Mouse (Mus musculus) c-Kit-negative CD71-positive TER-119-positive erythroid progenitor cells, embryonic 14.5 days (primary cell): Measurements from ENCODE around the gene Dbndd2.
A peak's percentile ranks its signal among the peaks of the same experiment; 100 is the strongest.

Source experiments
- DNase-seq: peaks from one replicate; pipeline ENCODE4 v3.0.0-alpha.2; 2013; ENCODE audit warnings: low read depth, low spot score

The Dbndd2 gene

DNA sequence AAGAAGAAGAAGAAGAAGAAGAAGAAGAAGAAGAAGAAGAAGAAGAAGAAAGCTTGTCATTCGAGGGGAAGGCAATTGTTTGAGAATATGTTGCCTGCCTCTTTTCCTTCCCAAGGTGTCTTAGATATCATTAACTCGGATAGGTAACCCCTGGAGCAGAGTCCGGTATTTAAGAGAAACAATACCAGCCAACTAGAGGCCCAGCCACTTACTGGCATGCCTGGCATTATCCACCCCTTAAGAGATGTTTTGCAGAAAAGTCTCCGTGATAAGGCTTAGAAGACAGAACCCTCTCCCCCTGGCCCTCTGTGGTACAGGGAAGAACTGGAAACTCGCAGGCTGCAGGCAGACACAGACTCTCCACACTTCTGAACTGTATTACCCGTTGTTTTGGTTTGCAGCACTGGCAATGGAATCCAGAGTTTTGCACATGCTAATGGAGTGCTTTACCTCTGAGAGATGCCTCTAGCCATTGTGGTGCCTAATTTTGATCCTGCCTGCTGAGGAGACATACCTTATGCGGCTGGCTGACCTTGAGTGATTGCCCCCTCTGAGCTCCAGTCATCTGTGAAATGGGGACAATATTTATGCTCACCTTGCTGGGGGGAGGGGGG lies 31.9 kb upstream of the Dbndd2 start:
- DNase-seq, result no peak

DNA sequence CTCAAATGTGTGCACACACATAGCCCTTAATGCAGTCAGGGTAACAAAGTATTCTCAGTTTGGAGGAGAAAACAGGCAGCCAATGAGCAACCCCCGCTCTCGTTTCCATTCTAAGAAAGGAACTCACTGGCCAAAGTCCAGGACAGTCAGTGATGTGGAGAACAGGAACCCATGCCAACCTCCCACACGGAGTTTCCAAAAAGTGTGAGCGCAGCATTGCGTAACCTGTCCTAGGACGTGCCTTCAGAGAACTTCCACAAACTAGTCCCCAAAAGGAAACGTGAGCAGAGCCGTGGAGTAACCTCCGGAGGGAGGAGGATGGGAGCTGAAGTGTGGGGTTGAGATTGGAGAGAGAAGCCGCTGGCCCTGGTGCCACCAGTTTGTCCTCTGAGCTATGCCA lies 31.1 kb upstream of the Dbndd2 start:
- no peak for DNase-seq

DNA sequence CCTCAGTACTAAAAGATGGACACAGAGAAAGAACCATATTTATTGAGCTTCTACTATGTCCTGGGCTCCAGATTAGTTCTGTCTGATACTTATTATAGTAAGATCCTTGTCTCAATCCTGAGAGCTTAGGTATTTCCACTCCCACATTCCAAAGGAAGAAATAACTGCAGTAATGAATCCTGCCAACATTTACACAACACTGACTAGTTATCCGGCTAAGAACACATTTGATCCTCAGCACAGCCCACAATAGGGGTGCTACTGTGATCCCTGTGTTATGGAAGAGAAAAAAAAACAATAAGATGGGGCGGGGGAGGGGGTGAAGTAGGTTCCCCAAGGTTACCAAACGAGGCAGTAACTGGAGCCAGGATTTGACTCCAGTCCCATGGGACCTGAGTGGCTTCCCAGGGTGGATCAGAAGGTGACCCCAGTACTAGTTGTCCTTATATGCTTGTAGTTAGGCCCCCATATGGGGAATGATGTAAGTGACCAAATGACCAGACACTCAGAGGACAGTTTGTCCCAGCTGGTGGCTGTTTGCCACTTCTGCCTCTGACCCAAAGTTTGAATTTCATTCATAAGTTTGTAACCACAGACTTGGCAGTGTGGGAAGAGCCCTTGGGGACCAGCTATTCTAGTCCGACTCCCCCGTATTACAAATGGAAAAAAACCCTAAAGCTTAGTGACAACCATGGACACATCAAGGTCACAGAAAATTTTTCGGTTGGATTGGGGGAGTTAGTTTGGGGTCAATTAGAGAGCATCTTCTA lies 30.3 kb upstream of the Dbndd2 start:
- DNase-seq, result no peak

DNA sequence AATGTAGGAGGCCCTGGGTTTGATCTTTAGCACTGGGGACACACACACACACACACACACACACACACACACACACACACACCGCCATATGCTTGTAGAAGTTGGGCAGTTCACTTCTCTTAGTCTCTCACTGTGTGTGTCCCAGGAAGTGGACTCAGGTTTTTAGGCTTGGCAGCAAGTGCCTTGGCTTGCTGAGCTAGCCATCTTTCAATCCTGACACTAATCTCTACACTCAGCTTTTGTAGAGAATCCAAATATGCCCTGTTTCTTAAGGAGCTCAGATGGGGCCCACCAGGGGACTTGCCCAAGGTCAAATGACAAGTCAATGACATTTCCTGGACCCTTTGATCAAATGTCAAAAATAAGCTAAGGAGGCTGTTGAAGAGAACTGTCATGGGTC lies 29.5 kb upstream of the Dbndd2 start:
- DNase-seq, result no peak

DNA sequence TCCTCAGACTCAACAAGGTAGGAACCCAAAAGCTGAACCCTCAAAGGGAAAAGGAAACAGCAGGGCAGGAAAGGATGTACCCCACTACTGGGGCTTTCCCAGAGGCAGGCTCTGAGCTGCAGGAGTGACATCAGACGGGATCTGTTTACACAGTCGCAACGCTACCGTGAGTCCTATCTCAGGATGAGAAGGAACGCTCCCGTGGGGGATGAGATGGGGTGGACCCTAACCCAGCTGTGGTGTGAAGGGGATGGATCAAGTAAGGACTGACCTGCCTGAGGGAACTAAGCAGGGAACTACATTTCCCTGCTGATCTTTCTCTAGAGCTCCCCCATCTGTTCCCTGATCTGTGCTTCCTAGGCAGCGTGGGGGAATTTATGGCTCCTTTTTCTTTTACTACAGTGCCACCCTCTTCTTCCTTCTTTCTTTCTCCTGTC lies 29.0 kb upstream of the Dbndd2 start, which contains the start of gene Sys1:
Gene Sys1, plus strand, starts transcription at position 101 of the 437 bp plus-strand sequence.
- DNase-seq, result no peak

DNA sequence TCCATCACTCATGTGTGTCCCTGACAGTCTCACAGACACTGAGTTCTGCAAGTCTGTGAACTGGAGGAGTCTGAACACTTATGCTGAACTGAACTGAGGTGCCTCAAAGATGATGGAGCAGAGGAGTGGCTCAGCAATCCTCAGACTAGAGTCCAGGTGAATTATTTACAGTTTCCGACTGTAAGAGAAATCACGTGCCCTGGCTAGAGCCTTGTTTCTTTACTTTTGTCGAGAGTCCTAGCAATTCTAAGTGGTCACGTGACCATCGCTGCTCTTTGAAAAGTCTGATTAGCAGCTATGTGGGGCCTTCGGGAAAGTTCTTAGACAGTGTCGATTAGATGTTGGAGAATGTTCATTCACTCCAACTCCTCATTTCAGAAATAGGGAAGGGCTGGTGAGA lies 28.0 kb upstream of the Dbndd2 start:
- no peak for DNase-seq

DNA sequence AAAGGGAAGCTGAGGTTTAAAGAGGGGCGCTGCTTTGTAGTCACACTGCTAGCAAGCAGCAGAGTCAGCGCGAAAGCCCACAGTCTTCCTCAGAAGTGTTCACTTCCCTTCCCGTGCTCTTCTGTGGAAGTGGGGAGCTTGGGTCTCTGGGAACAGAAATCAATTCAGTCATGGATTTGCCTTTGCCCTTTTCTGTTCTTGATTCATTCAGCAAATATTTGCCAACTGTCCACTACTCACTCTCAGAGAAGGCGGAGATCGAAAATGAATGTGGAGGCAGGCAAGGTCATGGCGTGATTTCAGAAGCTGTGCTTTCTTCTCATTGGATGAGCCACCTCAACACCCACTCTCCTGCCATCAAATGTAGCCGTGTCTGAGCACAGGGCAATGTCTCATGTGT lies 27.4 kb upstream of the Dbndd2 start:
- no peak for DNase-seq

DNA sequence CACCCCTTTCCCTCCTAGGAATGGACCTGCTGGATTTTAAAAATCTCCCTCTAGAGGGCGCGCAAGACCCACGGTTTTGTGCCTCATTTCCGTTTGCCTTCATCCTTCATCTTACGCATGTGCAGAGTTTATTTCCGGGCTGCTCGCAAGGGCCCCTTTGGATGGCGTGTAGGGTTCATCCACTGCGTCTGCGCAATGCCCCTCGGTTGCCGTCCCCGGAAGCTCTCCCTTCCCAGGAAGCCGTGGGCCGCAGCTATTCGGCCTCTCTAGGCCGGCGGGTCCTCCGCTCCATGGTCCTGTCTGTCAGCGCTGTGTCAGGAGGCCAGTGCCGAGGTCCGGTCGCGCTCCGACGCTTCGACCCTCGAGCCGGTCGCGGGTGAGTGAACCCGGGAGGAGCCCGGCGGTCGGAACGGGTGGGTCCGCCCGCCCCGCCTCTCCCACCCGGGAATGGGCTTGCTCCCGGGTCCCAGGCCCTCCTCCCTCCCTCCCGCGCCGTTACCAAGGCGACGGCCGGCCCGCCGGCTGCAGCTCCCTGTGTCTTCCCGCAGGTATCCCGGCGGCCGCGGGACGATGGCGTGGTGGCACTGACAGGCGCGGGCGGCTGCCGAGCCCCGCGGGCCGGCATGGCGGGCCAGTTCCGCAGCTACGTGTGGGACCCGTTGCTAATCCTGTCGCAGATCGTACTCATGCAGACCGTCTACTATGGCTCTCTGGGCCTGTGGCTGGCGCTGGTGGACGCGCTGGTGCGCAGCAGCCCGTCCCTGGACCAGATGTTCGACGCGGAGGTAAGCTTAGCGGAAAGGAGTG lies 25.0 kb upstream of the Dbndd2 start, which contains the start of gene Gm20458:
Gene Gm20458, plus strand, starts transcription at position 223 of the 807 bp plus-strand sequence.
- peak; percentile 77 for DNase-seq

DNA sequence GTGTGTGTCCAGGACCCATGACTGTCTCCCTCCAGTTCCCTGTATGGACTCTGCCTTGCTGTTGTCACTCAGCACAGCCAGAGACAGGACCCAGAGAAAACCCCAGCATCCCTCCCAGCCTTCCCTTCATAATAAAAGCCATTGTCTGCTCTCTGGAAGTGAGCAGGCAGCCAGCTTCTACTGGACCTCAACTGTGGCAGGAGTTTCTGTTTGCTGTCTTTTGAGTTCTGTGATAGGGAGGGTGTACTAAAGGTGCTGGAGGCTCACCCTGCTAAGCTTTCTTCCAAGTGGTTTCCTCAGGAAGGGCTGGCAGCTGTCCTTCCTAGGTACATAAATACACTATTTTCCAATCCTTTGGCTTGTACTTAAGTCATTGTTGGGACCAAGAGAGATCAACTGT lies 20.7 kb upstream of the Dbndd2 start:
- no peak for DNase-seq

DNA sequence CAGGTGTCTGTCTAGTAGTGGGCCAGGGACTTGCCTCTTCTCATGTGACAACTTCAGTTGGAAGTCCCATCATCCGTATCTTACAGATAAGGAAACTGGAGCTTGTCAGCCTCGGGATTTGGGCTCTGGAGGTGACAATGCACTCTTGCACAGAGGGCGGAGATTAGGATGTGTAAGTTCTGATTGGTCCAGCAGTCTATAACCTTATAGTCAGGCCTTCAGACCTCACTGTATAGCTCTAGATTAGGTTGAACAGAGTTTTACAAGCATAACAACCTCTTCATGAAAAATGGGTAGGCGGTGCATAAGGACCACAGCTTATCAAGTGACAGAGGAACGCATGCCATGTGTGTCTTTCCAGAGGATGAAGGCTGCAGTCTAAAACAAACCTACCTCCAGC lies 19.1 kb upstream of the Dbndd2 start:
- no peak for DNase-seq

DNA sequence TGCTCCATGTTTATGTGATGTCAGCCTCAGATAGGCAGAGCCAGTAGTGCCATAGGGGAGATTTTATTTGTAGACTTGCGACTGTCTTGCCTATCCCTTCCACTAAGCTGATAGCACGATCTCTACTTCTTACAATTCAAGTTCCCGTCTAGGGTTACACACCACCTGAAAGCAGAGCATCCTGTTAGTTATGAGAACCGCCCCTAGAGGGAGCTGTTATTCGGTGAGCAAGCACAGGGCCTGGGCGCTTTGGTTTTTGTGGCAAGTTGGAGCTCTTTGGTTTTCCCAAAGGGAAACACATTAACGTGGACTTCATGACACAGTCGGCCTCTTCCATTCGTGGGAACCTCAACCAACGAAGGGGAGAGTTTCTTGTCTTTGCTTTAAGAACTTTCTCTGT lies 15.7 kb upstream of the Dbndd2 start:
- DNase-seq, result peak; percentile 22

DNA sequence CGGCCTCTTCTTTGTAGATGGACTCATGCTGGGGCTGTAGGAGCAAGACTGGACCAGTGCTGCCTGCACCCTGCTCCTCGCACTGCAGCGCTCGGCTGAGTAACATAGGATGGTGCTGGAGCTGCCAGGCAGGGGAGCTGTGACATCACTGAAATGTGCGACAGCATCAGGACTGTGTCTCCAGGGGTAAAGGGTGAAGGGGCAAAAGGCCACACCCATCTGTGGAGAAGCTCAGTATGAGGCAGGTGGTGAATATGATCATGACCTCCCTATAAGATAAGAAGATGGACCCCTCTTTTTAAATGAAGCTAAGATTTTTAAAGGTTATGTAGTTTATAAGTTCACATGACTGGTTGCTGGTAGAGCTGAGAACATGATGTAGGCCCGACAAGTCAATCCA lies 12.3 kb upstream of the Dbndd2 start, which contains the start of gene Trp53tg5:
Gene Trp53tg5, minus strand, starts transcription at position 101 of the 400 bp plus-strand sequence.
- DNase-seq, result no peak

DNA sequence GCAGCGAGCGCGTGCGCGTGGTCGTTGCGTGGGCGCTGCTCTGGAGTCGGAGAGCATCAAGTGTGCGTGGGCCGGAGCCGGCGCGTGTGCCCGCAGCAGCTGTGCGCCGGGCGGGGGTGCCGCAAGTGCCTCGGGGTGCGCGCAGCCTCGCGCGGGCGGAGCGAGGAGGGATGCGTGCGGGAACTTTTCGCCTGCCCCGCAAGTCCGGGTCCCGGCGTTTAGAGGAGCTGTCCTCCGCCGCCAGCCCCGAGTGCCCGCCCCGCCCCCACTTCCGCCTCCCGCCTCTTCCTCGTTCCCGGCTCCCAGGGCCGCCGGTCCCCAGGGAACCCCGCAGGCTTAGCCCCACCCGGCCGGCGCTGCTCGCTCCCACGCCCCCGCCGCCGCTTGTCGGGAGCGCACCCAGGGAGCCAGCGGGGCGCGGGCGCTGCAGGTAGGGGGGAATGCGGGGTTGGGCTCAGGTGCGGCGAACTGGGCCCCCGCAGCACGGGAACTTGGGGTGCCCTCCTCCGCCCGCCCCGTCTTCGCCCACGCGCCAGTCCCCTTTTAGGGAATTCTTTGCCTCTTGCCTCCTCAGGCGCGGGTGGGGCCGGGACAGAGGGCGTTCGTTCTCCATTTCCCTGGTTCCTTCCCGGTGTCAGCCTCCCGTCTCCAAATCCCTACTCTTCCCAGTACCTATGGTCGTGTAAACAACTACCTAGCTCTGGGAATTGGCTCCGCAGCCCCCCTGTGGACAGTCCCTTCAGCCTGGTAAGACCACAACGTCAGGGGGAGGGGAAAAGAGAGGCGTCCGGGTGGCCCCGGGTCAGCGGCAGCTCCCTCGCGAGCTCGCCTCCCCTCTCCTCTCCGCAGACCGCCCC lies 580 bp downstream of the Dbndd2 start:
- no peak for DNase-seq

DNA sequence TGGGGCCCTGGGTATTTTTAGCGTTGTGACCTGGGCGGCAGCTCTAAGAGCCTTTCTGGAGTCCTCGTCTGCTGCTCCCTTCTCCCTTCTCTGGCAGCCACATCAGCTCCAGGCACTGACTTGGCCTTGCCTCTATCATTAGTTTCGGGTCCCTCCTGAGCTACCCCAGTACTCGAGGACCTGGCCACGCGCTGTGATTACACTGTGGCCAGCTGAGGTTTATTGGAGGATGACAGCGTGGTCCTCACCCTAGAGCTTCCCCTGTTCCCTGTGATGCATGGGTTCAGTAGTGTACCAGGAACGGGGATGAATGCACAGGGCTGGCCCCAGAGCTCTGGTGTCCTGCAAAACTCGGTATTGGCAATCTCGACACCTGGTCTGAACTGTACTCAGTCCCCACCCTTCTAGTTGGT lies 1.2 kb downstream of the Dbndd2 start:
- no peak for DNase-seq

DNA sequence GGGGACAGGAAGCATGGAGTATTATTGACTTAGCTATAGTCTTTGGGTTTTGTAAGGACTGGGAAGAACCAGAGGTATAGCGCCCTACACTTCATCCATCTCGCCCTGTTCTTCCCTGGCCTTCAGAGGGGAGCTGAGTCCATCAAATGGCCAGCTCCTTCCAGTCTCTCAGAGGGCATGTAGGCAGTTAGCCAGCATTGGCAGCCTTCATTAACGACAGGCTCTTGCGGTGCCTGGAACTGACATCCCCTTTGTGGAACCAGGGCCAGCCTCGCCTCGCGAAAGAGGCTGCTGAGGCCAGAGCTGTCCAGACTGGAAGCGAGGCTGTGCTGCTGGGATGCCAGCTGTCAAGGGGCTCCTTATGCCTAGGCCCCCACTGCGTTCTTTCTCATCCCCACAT lies 1.9 kb downstream of the Dbndd2 start:
- DNase-seq, result no peak

DNA sequence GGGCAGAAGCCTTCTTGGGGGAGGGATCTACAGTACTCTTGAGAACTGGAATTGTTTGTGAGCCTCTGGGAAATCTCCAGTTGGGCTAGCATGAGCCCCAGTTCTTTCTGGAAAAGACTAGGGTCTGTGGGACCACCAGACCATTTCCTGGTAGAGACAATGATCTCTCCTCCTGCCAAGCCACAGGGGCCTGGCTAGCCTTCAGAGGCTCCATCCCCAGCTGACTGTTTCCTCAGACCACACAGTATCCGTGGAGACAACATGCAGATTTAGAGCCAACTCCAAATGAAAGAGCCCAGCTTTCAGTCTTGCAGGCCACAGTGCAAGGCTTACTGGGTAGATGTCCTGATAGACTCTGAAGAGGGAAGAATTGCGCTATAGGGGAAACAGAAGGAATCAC lies 8.2 kb downstream of the Dbndd2 start:
- no peak for DNase-seq

DNA sequence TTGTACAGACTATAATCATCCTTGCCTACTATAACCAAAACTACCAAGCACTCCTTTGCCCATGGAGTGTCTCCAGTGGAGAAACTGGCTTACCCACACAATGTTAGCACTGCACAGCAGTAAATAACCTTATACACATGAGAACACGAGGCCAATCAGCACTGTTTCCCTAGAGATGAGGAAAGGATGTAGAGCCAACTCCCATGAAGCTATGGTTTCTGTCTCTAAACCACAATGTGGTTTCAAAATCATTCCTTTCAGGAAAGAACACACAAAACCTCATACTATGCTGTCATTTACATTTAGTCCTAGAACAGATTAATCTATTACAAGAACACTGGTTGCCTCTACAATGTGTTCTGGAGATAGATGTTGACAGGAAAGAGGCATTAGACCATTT lies 10.4 kb downstream of the Dbndd2 start:
- DNase-seq, result no peak

DNA sequence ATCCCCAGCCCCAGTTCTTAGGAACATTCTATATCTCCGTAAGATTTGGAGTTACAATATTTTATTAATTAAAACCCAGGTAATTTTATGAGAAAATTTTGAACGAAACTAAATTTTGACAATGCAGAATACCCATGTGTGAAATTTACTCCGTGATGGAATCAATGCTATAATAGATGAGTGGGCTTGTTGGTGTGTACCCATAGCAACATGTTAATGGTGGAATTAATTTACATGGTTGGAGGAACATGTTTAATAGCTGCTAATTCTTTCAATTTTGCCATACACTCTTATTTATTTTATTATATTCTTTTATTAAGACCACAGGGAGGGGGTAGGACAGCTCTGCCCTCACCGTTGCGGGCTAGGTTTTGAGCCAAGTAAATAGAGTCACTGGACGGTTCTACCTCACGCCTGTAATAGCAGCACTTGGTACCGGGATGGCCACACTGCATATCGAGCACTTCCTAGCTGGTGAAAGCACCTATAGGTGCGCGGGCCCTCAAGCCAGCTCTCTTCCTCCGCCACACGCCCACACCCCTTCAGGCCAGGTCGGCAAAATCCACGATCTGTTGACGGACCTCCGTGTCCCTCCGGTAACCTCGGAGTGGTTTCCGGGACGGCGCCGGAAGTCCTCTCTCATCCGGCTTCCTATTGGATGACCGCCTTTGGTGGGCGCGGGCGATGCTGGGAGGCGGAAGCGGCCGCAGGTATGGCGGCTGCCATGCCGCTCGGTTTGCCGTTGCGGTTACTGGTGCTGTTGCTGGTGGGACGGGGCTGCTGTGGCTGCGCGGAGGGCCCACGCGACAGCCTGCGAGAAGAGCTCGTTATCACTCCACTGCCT lies 11.2 kb downstream of the Dbndd2 start, which contains the start of gene Pigt:
Gene Pigt, plus strand, starts transcription at position 674 of the 844 bp plus-strand sequence.
- peak; percentile 68 for DNase-seq

DNA sequence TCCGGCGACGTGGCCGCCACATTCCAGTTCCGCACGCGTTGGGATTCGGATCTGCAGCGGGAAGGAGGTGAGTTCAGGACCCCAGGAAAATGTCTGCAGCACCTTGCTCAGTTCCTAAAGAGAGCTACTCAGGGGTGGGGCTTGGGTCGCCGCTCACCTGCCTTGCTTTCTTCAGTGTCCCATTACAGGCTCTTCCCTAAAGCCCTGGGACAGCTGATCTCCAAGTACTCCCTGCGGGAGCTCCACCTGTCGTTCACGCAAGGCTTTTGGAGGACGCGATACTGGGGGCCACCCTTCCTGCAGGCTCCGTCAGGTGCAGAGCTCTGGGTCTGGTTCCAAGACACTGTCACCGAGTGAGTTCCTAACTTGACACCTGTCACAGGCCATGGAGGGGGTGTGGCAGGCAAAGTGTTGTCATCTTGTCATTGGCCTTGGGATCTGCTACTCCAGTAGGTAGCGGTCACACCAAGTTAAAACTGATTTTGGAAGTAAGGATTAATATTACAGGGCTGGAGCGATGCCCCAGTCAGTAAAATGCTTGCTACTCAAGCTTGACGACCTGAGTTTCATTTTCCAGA lies 11.9 kb downstream of the Dbndd2 start:
- peak; percentile 11 for DNase-seq

DNA sequence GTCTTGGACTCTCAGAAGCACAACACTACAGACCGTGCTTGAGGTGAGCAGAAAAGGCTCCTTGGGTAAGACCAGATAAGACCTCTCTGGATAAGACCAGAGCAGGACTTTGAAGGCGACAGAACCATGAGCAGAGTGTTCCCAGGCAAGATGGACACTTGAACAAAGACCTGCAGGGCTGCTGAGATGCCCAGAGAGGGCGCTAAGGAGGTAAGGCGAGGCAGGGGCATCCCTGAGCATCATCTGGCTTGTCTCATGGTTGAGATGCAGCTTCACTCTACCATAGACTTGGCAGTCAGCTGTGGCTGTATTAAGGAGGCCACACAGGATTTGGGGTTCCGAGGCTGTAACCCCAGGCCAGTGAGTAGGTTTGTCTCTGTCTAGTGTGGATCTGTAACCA lies 13.4 kb downstream of the Dbndd2 start:
- no peak for DNase-seq
